Mouse (Mus musculus) retina, postnatal 7 days (tissue): ENCODE results near the gene Fam210b.

Experiments
- DNase-seq: peaks from one replicate; pipeline ENCODE4 v3.0.0-alpha.2; 2012; ENCODE audit warnings: low read depth, low spot score

The Fam210b gene

GRCm38 (mm10) chr2:172401116-172401825, 55.9 kb downstream of the Fam210b start:
- no peak for DNase-seq

- DNase-seq, result no peak
Measured at GRCm38 (mm10) chr2:172404239-172404638, 58.9 kb downstream of the Fam210b start.

GRCm38 (mm10) chr2:172405011-172405410, 59.6 kb downstream of the Fam210b start:
- DNase-seq, result no peak
